Mouse (Mus musculus) heart, postnatal 0 days (tissue): ENCODE data around the gene Znfx1.

ENCODE experiments used
- CTCF ChIP-seq: IDR thresholded peaks from 2 replicates; pipeline ENCODE4 v1.5.1; 2016; ENCODE audit warnings: antibody characterized with exemption, control low read depth, low read depth
- EP300 ChIP-seq: IDR thresholded peaks from 2 replicates; pipeline ENCODE4 v1.6.1; 2016; ENCODE audit warnings: antibody characterized with exemption, low read depth

DNA sequence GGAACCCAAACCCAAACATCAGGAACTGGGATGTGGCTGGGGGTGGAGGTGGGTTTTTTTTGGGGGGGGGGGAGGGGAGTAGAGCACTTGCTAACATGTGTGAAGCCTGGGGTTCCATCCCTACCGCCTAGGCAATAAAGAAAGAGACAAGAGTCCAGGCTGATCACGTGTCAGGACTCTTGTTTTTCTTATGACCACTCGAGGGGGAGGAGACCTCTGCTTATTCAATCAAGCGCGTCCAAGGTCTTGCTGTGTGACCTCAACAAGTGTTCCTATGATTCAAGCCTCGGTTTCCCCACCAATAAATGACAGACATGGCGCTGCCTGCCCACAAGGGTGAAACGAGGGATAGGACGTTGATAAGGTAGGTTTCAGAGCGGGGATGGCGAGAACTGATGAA lies 23.3 kb upstream of the Znfx1 start:
- TF ChIP-seq CTCF (no peak), EP300 (no peak)
